8 mouse cellular contexts compared by ENCODE assay signal in genomic region chr19:5488878-5489571, GRCm38 (mm10). TPM values are rescaled to one million over a fixed set of nuclear protein-coding genes. Genes with fewer than 3 reads are reported as not detected.
A peak's percentile ranks its signal among the peaks of the same experiment; 100 is the strongest.
DNase-seq lines count a peak whose midpoint lies in the region; ATAC-seq and TF ChIP-seq lines count a peak whose summit lies in the region.

No protein-coding gene starts in this region.

- no peaks in the 10 kb centered on the region for H3K27me3 ChIP-seq in MEL (ENCODE audit: control insufficient read depth in 1 of 2, insufficient read depth in 2 of 2, low read length in 2 of 2)
- H3K27me3 ChIP-seq in cerebellum, adult 2 months (ENCODE audit: control insufficient read depth, insufficient read depth, low read length), result no peaks in the 10 kb centered on the region
- H3K27me3 ChIP-seq in lung, embryonic 16.5 days (ENCODE audit: control insufficient read depth, insufficient read depth, low read depth, low read length), result no peaks in the 10 kb centered on the region

- peak overlapping the region; percentile 52 to 58 for H3K4me3 ChIP-seq in MEL (ENCODE audit: control insufficient read depth in 1 of 2, insufficient read depth in 1 of 2, low read depth in 2 of 2, low read length in 2 of 2)
- H3K4me3 ChIP-seq in cerebellum, adult 2 months (replicated peaks; ENCODE audit: insufficient read depth, low read depth, low read length), result peak overlapping the region; percentile 68
- peak overlapping the region; percentile 58 for H3K4me3 ChIP-seq in lung, embryonic 16.5 days (ENCODE audit: low read length)

- TF ChIP-seq POLR2A in MEL (IDR thresholded peaks at IDR 0.05; ENCODE audit: control insufficient read depth in 1 of 2, insufficient read depth in 1 of 2, low read depth in 1 of 2, low read length in 2 of 2, poor library complexity in 1 of 2), result peak; percentile 56 to 93
- peak; percentile 64; the same call in 1 of the 2 replicates for TF ChIP-seq POLR2A in cerebellum, adult 2 months (IDR thresholded peaks at IDR 0.05; ENCODE audit: borderline replicate concordance, insufficient read depth, low read length)

- H3K36me3 ChIP-seq in MEL (ENCODE audit: control insufficient read depth in 1 of 2, insufficient read depth in 2 of 2, low read length in 2 of 2), result peaks cover 0 to 13% of the 10 kb centered on the region in 2 experiments
- peaks cover 19% of the 10 kb centered on the region for H3K36me3 ChIP-seq in lung, embryonic 16.5 days (ENCODE audit: control insufficient read depth, insufficient read depth, low read length)

- no peaks in the 10 kb centered on the region for H3K9me3 ChIP-seq in MEL (replicated peaks; ENCODE audit: insufficient read depth, low read length)
- H3K9me3 ChIP-seq in lung, embryonic 16.5 days (ENCODE audit: control insufficient read depth, low read length), result no peaks in the 10 kb centered on the region

- H3K9ac ChIP-seq in MEL (ENCODE audit: control insufficient read depth, low read depth, low read length, poor library complexity, severe bottlenecking), result peak overlapping the region; percentile 69
- peak overlapping the region; percentile 69 for H3K9ac ChIP-seq in lung, embryonic 16.5 days (ENCODE audit: low read length)

- peak overlapping the region; percentile 94 for H3K4me2 ChIP-seq in lung, embryonic 16.5 days (ENCODE audit: low read depth, low read length)

- TF ChIP-seq CTCF in MEL (IDR thresholded peaks at IDR 0.05 in 2 of 3, conservative IDR thresholded peaks at IDR 0.05 in 1 of 3; ENCODE audit: control insufficient read depth in 1 of 3, insufficient read depth in 1 of 3, low read depth in 2 of 3, low read length in 3 of 3, poor library complexity in 1 of 3, severe bottlenecking in 1 of 3), result no peak
- no peak for TF ChIP-seq CTCF in cerebellum, adult 2 months (IDR thresholded peaks at IDR 0.05; ENCODE audit: borderline replicate concordance, insufficient read depth, low read depth, low read length)

- peak overlapping the region; percentile 89 for H3K27ac ChIP-seq in MEL (ENCODE audit: control insufficient read depth, low read depth, low read length)
- peak overlapping the region; percentile 92 for H3K27ac ChIP-seq in cerebellum, adult 2 months (ENCODE audit: insufficient read depth, low read length)
- H3K27ac ChIP-seq in lung, embryonic 16.5 days (ENCODE audit: low read length), result peak overlapping the region; percentile 98

- TF ChIP-seq EP300 in MEL (IDR thresholded peaks at IDR 0.05; ENCODE audit: low read depth in 1 of 2, low read length in 2 of 2), result peak in 1 of 2 experiments; percentile 31; a peak in 1 of 4 replicates

- TF ChIP-seq RAD21 in MEL (IDR thresholded peaks at IDR 0.05; ENCODE audit: low read depth, low read length), result no peak

- peaks cover 0 to 12% of the 10 kb centered on the region in 2 experiments; a peak in 2 of 4 replicates for H3K4me1 ChIP-seq in MEL (ENCODE audit: control insufficient read depth in 1 of 2, insufficient read depth in 2 of 2, low read length in 2 of 2)
- H3K4me1 ChIP-seq in cerebellum, adult 2 months (ENCODE audit: control insufficient read depth, insufficient read depth, low read length), result peaks cover 29% of the 10 kb centered on the region
- peaks cover 47% of the 10 kb centered on the region for H3K4me1 ChIP-seq in lung, embryonic 16.5 days (replicated peaks; ENCODE audit: control insufficient read depth, insufficient read depth, low read length)

- H3K79me2 ChIP-seq in MEL (ENCODE audit: control insufficient read depth, insufficient read depth, low read length, poor library complexity), result peaks cover 31% of the 10 kb centered on the region

- peak; percentile 61 to 70 for ATAC-seq in hematopoietic stem cell, adult 5-6 weeks (replicated peaks in 1 of 2; ENCODE audit: insufficient read depth in 1 of 2, low FRiP score in 2 of 2, low TSS enrichment in 1 of 2, low read depth in 1 of 2, poor library complexity in 2 of 2, severe bottlenecking in 2 of 2)
- ATAC-seq in lung, embryonic 16.5 days (ENCODE audit: low read depth), result peak; percentile 84

- under 1% methylated on average over 26 of the region's 26 CpGs for WGBS in cerebellum, adult 2 months
- WGBS in lung, embryonic 16.5 days, result under 1% methylated on average over 26 of the region's 26 CpGs

- DNase-seq in MEL (ENCODE audit: low read depth, low spot score), result peak; percentile 99
- DNase-seq in cerebellum, adult 2 months, result peak; percentile 96 to 97
- DNase-seq in forelimb bud, embryonic 11.5 days (ENCODE audit: low read depth, low spot score), result peak; percentile 97
- DNase-seq in layer of hippocampus, adult 9-10 months (ENCODE audit: low spot score), result peak; percentile 93
- DNase-seq in ovary, postnatal 10 days (ENCODE audit: low spot score), result peak; percentile 96
- DNase-seq in thymus, postnatal 10 days (ENCODE audit: low spot score in 2 of 2), result peak; percentile 98 to 99

TF ChIP-seq in MEL, 35 proteins besides CTCF, POLR2A, EP300 and RAD21 (continues in another document):
- TF ChIP-seq JUND (IDR thresholded peaks at IDR 0.05; ENCODE audit: low read depth, low read length), result no peak
- TF ChIP-seq USF1 (IDR thresholded peaks at IDR 0.05; ENCODE audit: low read depth, low read length), result peak; percentile 36
- TF ChIP-seq MYC (IDR thresholded peaks at IDR 0.05; ENCODE audit: low read depth, low read length), result no peak; the same call in none of the 2 replicates
- peak; percentile 84 for TF ChIP-seq MXI1 (IDR thresholded peaks at IDR 0.05; ENCODE audit: low read depth, low read length)
- peak; percentile 95 for TF ChIP-seq TBP (IDR thresholded peaks at IDR 0.05; ENCODE audit: low read depth, low read length)
- TF ChIP-seq KAT2A (conservative IDR thresholded peaks at IDR 0.05; ENCODE audit: low read depth, low read length), result peak; percentile 65; the same call in 1 of the 2 replicates
- TF ChIP-seq MAFK (IDR thresholded peaks at IDR 0.05; ENCODE audit: borderline replicate concordance, low read depth, low read length), result no peak
- peak; percentile 79 for TF ChIP-seq ELF1 (IDR thresholded peaks at IDR 0.05; ENCODE audit: low read depth, low read length)
- no peak for TF ChIP-seq CHD1 (IDR thresholded peaks at IDR 0.05; ENCODE audit: low read depth, low read length)
- TF ChIP-seq BHLHE40 (IDR thresholded peaks at IDR 0.05; ENCODE audit: borderline replicate concordance, low read depth, low read length), result no peak
- peak; percentile 50; the same call in 1 of the 2 replicates for TF ChIP-seq TCF12 (IDR thresholded peaks at IDR 0.05; ENCODE audit: low read depth, low read length)
- no peak for TF ChIP-seq MYB (IDR thresholded peaks at IDR 0.05; ENCODE audit: low read depth, low read length)
- no peak for TF ChIP-seq GATA1 (IDR thresholded peaks at IDR 0.05; ENCODE audit: low read depth, low read length)
- TF ChIP-seq USF2 (IDR thresholded peaks at IDR 0.05; ENCODE audit: borderline replicate concordance in 1 of 2, insufficient read depth in 1 of 2, low read depth in 1 of 2, low read length in 2 of 2), result no peak
- no peak for TF ChIP-seq ZC3H11A (IDR thresholded peaks at IDR 0.05; ENCODE audit: low read depth, low read length)
- no peak for TF ChIP-seq RCOR1 (IDR thresholded peaks at IDR 0.05; ENCODE audit: low read depth, low read length)
- TF ChIP-seq ZKSCAN1 (IDR thresholded peaks at IDR 0.05; ENCODE audit: low read depth, low read length), result no peak
- peak; percentile 71 for TF ChIP-seq ETS1 (IDR thresholded peaks at IDR 0.05; ENCODE audit: low read depth, low read length)
- peak; percentile 60; the same call in 1 of the 2 replicates for TF ChIP-seq ZMIZ1 (IDR thresholded peaks at IDR 0.05; ENCODE audit: low read depth, low read length)
- peak; percentile 70 for TF ChIP-seq POLR2AphosphoS2 (IDR thresholded peaks at IDR 0.05; ENCODE audit: low read length)
- peak; percentile 57 for TF ChIP-seq SIN3A (IDR thresholded peaks at IDR 0.05; ENCODE audit: low read length)

RNA-seq across cellular contexts. Expression of gene Mus81, which starts 0.8 kb away (rescaled TPM):
- total RNA-seq in MEL (2012; rRNA removed), result 34.3 and 38.9 TPM in 2 replicates
- 10 to 100 TPM in 1 of 2 experiments, not detected in 1; 50.5 TPM for polyA plus RNA-seq in MEL (2012; ENCODE audit: insufficient read depth in 1 of 2, insufficient read length in 2 of 2, low read depth in 1 of 2, low replicate concordance in 2 of 2, missing spikeins in 1 of 2)
- polyA plus RNA-seq in cerebellum, adult 2 months (2012; rRNA removed), result 94.2 and 115 TPM in 2 replicates
- 7.9 and 12.0 TPM in 2 replicates for total RNA-seq in hematopoietic stem cell, adult 5-6 weeks (2017)
- 45.7 and 51.4 TPM in 2 replicates for polyA plus RNA-seq in lung, embryonic 16.5 days (2015; fragmentation: Nextera tagmentation; extraction: Ambion mirVana)

RNA-seq across cellular contexts. Expression of gene Cfl1, which starts 1.2 kb away (rescaled TPM):
- total RNA-seq in MEL (2012; rRNA removed), result 880 and 979 TPM in 2 replicates
- polyA plus RNA-seq in MEL (2012; ENCODE audit: insufficient read depth in 1 of 2, insufficient read length in 2 of 2, low read depth in 1 of 2, low replicate concordance in 2 of 2, missing spikeins in 1 of 2), result 1,000 to 10,000 TPM in 1 of 2 experiments, not detected in 1; 2,037 TPM
- 1,135 and 1,193 TPM in 2 replicates for polyA plus RNA-seq in cerebellum, adult 2 months (2012; rRNA removed)
- 878 and 953 TPM in 2 replicates for total RNA-seq in hematopoietic stem cell, adult 5-6 weeks (2017)
- 2,553 and 2,793 TPM in 2 replicates for polyA plus RNA-seq in lung, embryonic 16.5 days (2015; fragmentation: Nextera tagmentation; extraction: Ambion mirVana)

RNA-seq across cellular contexts. Expression of gene 1700020D05Rik, which starts 14.6 kb away (rescaled TPM):
- 0.19 and 0.23 TPM in 2 replicates for total RNA-seq in MEL (2012; rRNA removed)
- under 1 TPM in 1 of 2 experiments, not detected in 1; 0.78 TPM for polyA plus RNA-seq in MEL (2012; ENCODE audit: insufficient read depth in 1 of 2, insufficient read length in 2 of 2, low read depth in 1 of 2, low replicate concordance in 2 of 2, missing spikeins in 1 of 2)
- polyA plus RNA-seq in cerebellum, adult 2 months (2012; rRNA removed), result 6.7 and 6.8 TPM in 2 replicates
- 0.69 and 2.8 TPM in 2 replicates for total RNA-seq in hematopoietic stem cell, adult 5-6 weeks (2017)
- polyA plus RNA-seq in lung, embryonic 16.5 days (2015; fragmentation: Nextera tagmentation; extraction: Ambion mirVana), result not detected in 2 replicates

RNA-seq across cellular contexts. Expression of gene Efemp2, which starts 15.3 kb away (rescaled TPM):
- 7.5 and 10.4 TPM in 2 replicates for total RNA-seq in MEL (2012; rRNA removed)
- 10 to 100 TPM in 1 of 2 experiments, not detected in 1; 17.7 TPM for polyA plus RNA-seq in MEL (2012; ENCODE audit: insufficient read depth in 1 of 2, insufficient read length in 2 of 2, low read depth in 1 of 2, low replicate concordance in 2 of 2, missing spikeins in 1 of 2)
- polyA plus RNA-seq in cerebellum, adult 2 months (2012; rRNA removed), result 43.3 and 43.4 TPM in 2 replicates
- total RNA-seq in hematopoietic stem cell, adult 5-6 weeks (2017), result 1.2 TPM in 1 of 2 replicates, not detected in the other
- 197 and 200 TPM in 2 replicates for polyA plus RNA-seq in lung, embryonic 16.5 days (2015; fragmentation: Nextera tagmentation; extraction: Ambion mirVana)

RNA-seq across cellular contexts. Expression of gene Ctsw, which starts 20.7 kb away (rescaled TPM):
- total RNA-seq in MEL (2012; rRNA removed), result 0.15 TPM in 1 of 2 replicates, not detected in the other
- polyA plus RNA-seq in MEL (2012; ENCODE audit: insufficient read depth in 1 of 2, insufficient read length in 2 of 2, low read depth in 1 of 2, low replicate concordance in 2 of 2, missing spikeins in 1 of 2), result under 1 TPM in 1 of 2 experiments, not detected in 1; 0.39 TPM
- polyA plus RNA-seq in cerebellum, adult 2 months (2012; rRNA removed), result 1.2 and 1.5 TPM in 2 replicates
- 8.1 and 20.7 TPM in 2 replicates for total RNA-seq in hematopoietic stem cell, adult 5-6 weeks (2017)
- 2.2 and 3.8 TPM in 2 replicates for polyA plus RNA-seq in lung, embryonic 16.5 days (2015; fragmentation: Nextera tagmentation; extraction: Ambion mirVana)

Comparison
In these comparisons a context has a peak if more than half of its experiments do, and no peak if none do; other contexts are left out.
1. Peak in every context shown above with its lines: DNase-seq, ATAC-seq, H3K4me3 ChIP-seq and H3K27ac ChIP-seq.